Comparison of ENCODE assay signal across 8 mouse cellular contexts in the genomic region with DNA sequence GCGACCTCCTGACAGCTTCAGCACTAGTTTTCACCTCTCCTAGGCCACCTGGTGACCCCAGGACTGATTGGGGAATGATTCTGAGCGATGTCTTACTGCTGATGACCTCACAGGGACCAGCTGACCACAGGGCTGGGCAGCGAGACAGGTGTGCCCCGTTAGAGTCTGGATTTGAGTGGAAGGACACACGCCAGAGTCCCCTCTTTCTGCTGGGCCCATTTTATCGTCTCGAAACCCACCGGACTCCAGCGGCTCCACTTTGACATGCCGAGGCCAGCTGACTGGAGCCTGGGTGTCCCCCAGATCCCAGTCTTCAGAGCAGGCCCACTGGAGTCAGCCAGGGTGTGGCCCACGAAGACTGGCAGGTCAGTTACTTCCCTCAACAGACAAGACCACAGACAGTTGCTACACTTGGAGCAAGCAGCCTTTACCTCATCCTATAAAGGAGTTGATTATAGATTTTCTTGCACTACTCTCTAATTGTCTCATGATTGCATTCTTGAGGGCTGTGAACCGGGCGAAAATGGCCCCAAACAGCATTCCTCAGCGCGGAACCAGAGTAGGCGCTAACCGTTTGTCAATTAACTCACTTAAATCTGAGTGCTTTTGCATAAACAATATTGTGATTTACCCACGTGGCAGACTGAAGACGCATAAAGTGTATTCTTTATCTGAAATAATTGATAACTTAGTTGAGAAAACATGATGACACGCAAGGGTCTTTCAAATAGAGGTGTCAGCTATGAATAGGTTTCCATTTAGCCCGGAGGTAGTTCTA. TPM values are rescaled to one million over a fixed set of nuclear protein-coding genes. Genes with fewer than 3 reads are reported as not detected.
DNase-seq lines count a peak whose midpoint lies in the region; ATAC-seq and TF ChIP-seq lines count a peak whose summit lies in the region.

No protein-coding gene starts in this region.

- H3K4me2 ChIP-seq in lung, embryonic 16.5 days (ENCODE audit: low read depth, low read length) = peak overlapping the region; percentile 84
- H3K4me2 ChIP-seq in forebrain, embryonic 14.5 days (ENCODE audit: low read length) = peak overlapping the region; percentile 69

- peak overlapping the region; percentile 72 for H3K9ac ChIP-seq in lung, embryonic 16.5 days (ENCODE audit: low read length)
- peak overlapping the region; percentile 68 for H3K9ac ChIP-seq in forebrain, embryonic 14.5 days (ENCODE audit: low read length)
- peak overlapping the region; percentile 95 for H3K9ac ChIP-seq in liver, adult 2 months (ENCODE audit: low read depth, low read length)

- H3K79me2 ChIP-seq in liver, adult 2 months (ENCODE audit: control insufficient read depth, insufficient read depth, low read length) = peaks cover 6% of the 10 kb centered on the region; the same call in 1 of the 2 replicates

- H3K4me3 ChIP-seq in lung, embryonic 16.5 days (ENCODE audit: low read length) = peak overlapping the region; percentile 59
- peak overlapping the region; percentile 63 for H3K4me3 ChIP-seq in forebrain, embryonic 14.5 days (ENCODE audit: low read depth, low read length)
- H3K4me3 ChIP-seq in liver, adult 2 months (ENCODE audit: insufficient read depth, low read depth, low read length) = peak overlapping the region; percentile 76
- H3K4me3 ChIP-seq in olfactory bulb, adult 2 months (ENCODE audit: insufficient read depth, low read depth, low read length) = peak overlapping the region; percentile 79

- H3K27me3 ChIP-seq in lung, embryonic 16.5 days (ENCODE audit: control insufficient read depth, insufficient read depth, low read depth, low read length) = no peaks in the 10 kb centered on the region
- peaks cover 3% of the 10 kb centered on the region; the same call in 1 of the 2 replicates for H3K27me3 ChIP-seq in forebrain, embryonic 14.5 days (replicated peaks; ENCODE audit: control insufficient read depth, insufficient read depth, low read length)
- H3K27me3 ChIP-seq in liver, adult 2 months (ENCODE audit: control insufficient read depth, insufficient read depth, low read length) = no peaks in the 10 kb centered on the region

- H3K4me1 ChIP-seq in lung, embryonic 16.5 days (replicated peaks; ENCODE audit: control insufficient read depth, insufficient read depth, low read length) = peaks cover 30% of the 10 kb centered on the region
- peaks cover 40% of the 10 kb centered on the region for H3K4me1 ChIP-seq in forebrain, embryonic 14.5 days (ENCODE audit: control insufficient read depth, insufficient read depth, low read length)
- H3K4me1 ChIP-seq in liver, adult 2 months (ENCODE audit: control insufficient read depth, insufficient read depth, low read length) = peaks cover 13% of the 10 kb centered on the region
- H3K4me1 ChIP-seq in olfactory bulb, adult 2 months (ENCODE audit: control insufficient read depth, insufficient read depth, low read length) = peaks cover 42% of the 10 kb centered on the region

- WGBS in lung, embryonic 16.5 days = 8% methylated on average over 21 of the region's 21 CpGs
- 9% methylated on average over 21 of the region's 21 CpGs for WGBS in forebrain, embryonic 14.5 days
- 8% methylated on average over 21 of the region's 21 CpGs for WGBS in liver, adult 2 months
- WGBS in olfactory bulb, adult 2 months = 7% methylated on average over 21 of the region's 21 CpGs

- peaks cover 4% of the 10 kb centered on the region; the same call in 1 of the 2 replicates for H3K36me3 ChIP-seq in lung, embryonic 16.5 days (ENCODE audit: control insufficient read depth, insufficient read depth, low read length)
- peaks cover 17% of the 10 kb centered on the region for H3K36me3 ChIP-seq in forebrain, embryonic 14.5 days (ENCODE audit: control insufficient read depth, insufficient read depth, low read length)
- no peaks in the 10 kb centered on the region for H3K36me3 ChIP-seq in liver, adult 2 months (ENCODE audit: control insufficient read depth, insufficient read depth, low read length)

- ATAC-seq in CD4-positive, CD25-positive, alpha-beta regulatory T cell, adult 4 months = no peak
- no peak; the same call in 1 of the 2 replicates for ATAC-seq in lung, embryonic 16.5 days (ENCODE audit: low read depth)
- ATAC-seq in forebrain, embryonic 14.5 days = no peak; the same call in 1 of the 2 replicates

- no peak for TF ChIP-seq POLR2A in liver, adult 2 months (IDR thresholded peaks at IDR 0.05; ENCODE audit: extremely low read depth, insufficient read depth, low read length)
- TF ChIP-seq POLR2A in olfactory bulb, adult 2 months (IDR thresholded peaks at IDR 0.05; ENCODE audit: insufficient read depth, low read depth, low read length) = 0 out of 2 replicates have a peak, but pooled peaks have one; percentile 0

- TF ChIP-seq CTCF in liver, adult 2 months (IDR thresholded peaks at IDR 0.05; ENCODE audit: low read depth, low read length) = no peak
- no peak for TF ChIP-seq CTCF in olfactory bulb, adult 2 months (IDR thresholded peaks at IDR 0.05; ENCODE audit: insufficient read depth, low read depth, low read length)

- H3K27ac ChIP-seq in lung, embryonic 16.5 days (ENCODE audit: low read length) = peak overlapping the region; percentile 98
- H3K27ac ChIP-seq in forebrain, embryonic 14.5 days (ENCODE audit: low read depth, low read length) = peak overlapping the region; percentile 90
- H3K27ac ChIP-seq in liver, adult 2 months (replicated peaks; ENCODE audit: insufficient read depth, low read depth, low read length) = peak overlapping the region; percentile 87
- peak overlapping the region; percentile 88 for H3K27ac ChIP-seq in olfactory bulb, adult 2 months (ENCODE audit: insufficient read depth, low read depth, low read length)

- no peaks in the 10 kb centered on the region for H3K9me3 ChIP-seq in lung, embryonic 16.5 days (ENCODE audit: control insufficient read depth, low read length)
- H3K9me3 ChIP-seq in forebrain, embryonic 14.5 days (replicated peaks; ENCODE audit: control insufficient read depth, low read length) = no peaks in the 10 kb centered on the region

- DNase-seq in CD4-positive, CD25-positive, alpha-beta regulatory T cell, adult 2 months (ENCODE audit: low read depth, low spot score) = peak; percentile 46
- DNase-seq in lung, postnatal 25 days (ENCODE audit: low spot score) = no peak
- no peak for DNase-seq in forebrain, embryonic 14.5 days (ENCODE audit: low spot score)
- DNase-seq in liver, adult 2 months (ENCODE audit: extremely low read depth, low read depth, low spot score) = peak; percentile 35
- no peak for DNase-seq in adrenal gland, adult (ENCODE audit: inconsistent age in 2 of 2, low spot score in 1 of 2)

RNA-seq across cellular contexts. Expression of gene Slc4a2, which starts 0.6 kb away (rescaled TPM):
- 10 to 100 TPM; 13.5 to 22.6 TPM for polyA plus RNA-seq in CD4-positive, CD25-positive, alpha-beta regulatory T cell, adult 4 months (2017; shearing (Covaris generic))
- 45.1 and 48.9 TPM in 2 replicates for polyA plus RNA-seq in lung, embryonic 16.5 days (2015; fragmentation: Nextera tagmentation; extraction: Ambion mirVana)
- 11.5 and 14.6 TPM in 2 replicates for polyA plus RNA-seq in forebrain, embryonic 14.5 days (2014; fragmentation: Nextera tagmentation; extraction: Ambion mirVana)
- 15.4 and 22.7 TPM in 2 replicates for total RNA-seq in liver, adult 2 months (2014; rRNA removed)
- polyA plus RNA-seq in liver, adult 2 months (2012; rRNA removed) = 33.5 and 40.4 TPM in 2 replicates
- polyA plus RNA-seq in olfactory bulb, adult 2 months (2012; ENCODE audit: insufficient read depth, insufficient read length, low replicate concordance, missing spikeins) = not detected in 2 replicates

RNA-seq across cellular contexts. Expression of gene Cdk5, which starts 0.9 kb away (rescaled TPM):
- polyA plus RNA-seq in CD4-positive, CD25-positive, alpha-beta regulatory T cell, adult 4 months (2017; shearing (Covaris generic)) = 10 to 100 TPM; 53.8 to 61.7 TPM
- 43.0 and 45.8 TPM in 2 replicates for polyA plus RNA-seq in lung, embryonic 16.5 days (2015; fragmentation: Nextera tagmentation; extraction: Ambion mirVana)
- polyA plus RNA-seq in forebrain, embryonic 14.5 days (2014; fragmentation: Nextera tagmentation; extraction: Ambion mirVana) = 106 and 113 TPM in 2 replicates
- total RNA-seq in liver, adult 2 months (2014; rRNA removed) = 9.5 and 10.0 TPM in 2 replicates
- 34.6 and 38.4 TPM in 2 replicates for polyA plus RNA-seq in liver, adult 2 months (2012; rRNA removed)
- not detected in 2 replicates for polyA plus RNA-seq in olfactory bulb, adult 2 months (2012; ENCODE audit: insufficient read depth, insufficient read length, low replicate concordance, missing spikeins)

RNA-seq across cellular contexts. Expression of gene Asic3, which starts 11.0 kb away (rescaled TPM):
- not detected for polyA plus RNA-seq in CD4-positive, CD25-positive, alpha-beta regulatory T cell, adult 4 months (2017; shearing (Covaris generic))
- polyA plus RNA-seq in lung, embryonic 16.5 days (2015; fragmentation: Nextera tagmentation; extraction: Ambion mirVana) = 0.19 TPM in 1 of 2 replicates, not detected in the other
- not detected in 2 replicates for polyA plus RNA-seq in forebrain, embryonic 14.5 days (2014; fragmentation: Nextera tagmentation; extraction: Ambion mirVana)
- not detected in 2 replicates for total RNA-seq in liver, adult 2 months (2014; rRNA removed)
- polyA plus RNA-seq in liver, adult 2 months (2012; rRNA removed) = 0.12 and 0.84 TPM in 2 replicates
- not detected in 2 replicates for polyA plus RNA-seq in olfactory bulb, adult 2 months (2012; ENCODE audit: insufficient read depth, insufficient read length, low replicate concordance, missing spikeins)

RNA-seq across cellular contexts. Expression of gene Fastk, which starts 20.9 kb away (rescaled TPM):
- polyA plus RNA-seq in CD4-positive, CD25-positive, alpha-beta regulatory T cell, adult 4 months (2017; shearing (Covaris generic)) = 10 to 100 TPM; 53.4 to 57.0 TPM
- 96.6 and 99.2 TPM in 2 replicates for polyA plus RNA-seq in lung, embryonic 16.5 days (2015; fragmentation: Nextera tagmentation; extraction: Ambion mirVana)
- 89.3 and 94.3 TPM in 2 replicates for polyA plus RNA-seq in forebrain, embryonic 14.5 days (2014; fragmentation: Nextera tagmentation; extraction: Ambion mirVana)
- 22.3 and 28.5 TPM in 2 replicates for total RNA-seq in liver, adult 2 months (2014; rRNA removed)
- 104 and 166 TPM in 2 replicates for polyA plus RNA-seq in liver, adult 2 months (2012; rRNA removed)
- not detected in 2 replicates for polyA plus RNA-seq in olfactory bulb, adult 2 months (2012; ENCODE audit: insufficient read depth, insufficient read length, low replicate concordance, missing spikeins)

RNA-seq across cellular contexts. Expression of gene Tmub1, which starts 23.5 kb away (rescaled TPM):
- 10 to 100 TPM; 72.9 to 95.2 TPM for polyA plus RNA-seq in CD4-positive, CD25-positive, alpha-beta regulatory T cell, adult 4 months (2017; shearing (Covaris generic))
- polyA plus RNA-seq in lung, embryonic 16.5 days (2015; fragmentation: Nextera tagmentation; extraction: Ambion mirVana) = 18.0 and 19.6 TPM in 2 replicates
- polyA plus RNA-seq in forebrain, embryonic 14.5 days (2014; fragmentation: Nextera tagmentation; extraction: Ambion mirVana) = 45.5 and 47.5 TPM in 2 replicates
- 5.2 and 6.2 TPM in 2 replicates for total RNA-seq in liver, adult 2 months (2014; rRNA removed)
- 30.7 and 35.2 TPM in 2 replicates for polyA plus RNA-seq in liver, adult 2 months (2012; rRNA removed)
- not detected in 2 replicates for polyA plus RNA-seq in olfactory bulb, adult 2 months (2012; ENCODE audit: insufficient read depth, insufficient read length, low replicate concordance, missing spikeins)

Comparison
In these comparisons a context has a peak if more than half of its experiments do, and no peak if none do; other contexts are left out.
1. DNase-seq: peak in CD4-positive, CD25-positive, alpha-beta regulatory T cell, adult 2 months (single experiment) and liver, adult 2 months (single experiment); none in lung, postnatal 25 days (single experiment), forebrain, embryonic 14.5 days (single experiment) and adrenal gland, adult (0 of 2).
2. Peak in every context shown above with its lines, with median percentiles within 50 percentile points of each other: H3K27ac ChIP-seq, H3K4me3 ChIP-seq and H3K9ac ChIP-seq.